ENCODE assay signal across 8 mouse cellular contexts in genomic region chr11:60536859-60537467, GRCm38 (mm10). TPM values are rescaled to one million over a fixed set of nuclear protein-coding genes. Genes with fewer than 3 reads are reported as not detected.
A peak's percentile ranks its signal among the peaks of the same experiment; 100 is the strongest.
DNase-seq lines count a peak whose midpoint lies in the region; ATAC-seq and TF ChIP-seq lines count a peak whose summit lies in the region.

No protein-coding gene starts in this region.

- H3K27me3 ChIP-seq in G1E (ENCODE audit: insufficient read depth, low read length): peaks cover 12% of the 10 kb centered on the region
- no peaks in the 10 kb centered on the region for H3K27me3 ChIP-seq in cerebellum, adult 2 months (ENCODE audit: control insufficient read depth, insufficient read depth, low read length)
- no peaks in the 10 kb centered on the region for H3K27me3 ChIP-seq in forebrain, postnatal 0 days (ENCODE audit: insufficient read depth, low read length)
- no peaks in the 10 kb centered on the region for H3K27me3 ChIP-seq in lung, embryonic 14.5 days (ENCODE audit: insufficient read depth, low read length)
- H3K27me3 ChIP-seq in thymus, adult 2 months (ENCODE audit: control insufficient read depth, insufficient read depth, low read length): no peaks in the 10 kb centered on the region

- peak; percentile 85 for DNase-seq in G1E (ENCODE audit: low spot score)
- DNase-seq in cerebellum, adult 2 months: peak; percentile 92 to 95
- peak; percentile 95 for DNase-seq in forebrain, postnatal 0 days
- DNase-seq in heart, postnatal 4 days: peak; percentile 94
- DNase-seq in layer of hippocampus, adult 9-10 months (ENCODE audit: low spot score): peak; percentile 79
- DNase-seq in lung, embryonic 14.5 days: peak; percentile 97
- peak; percentile 84 for DNase-seq in ovary, adult 18-20 months (ENCODE audit: low spot score)
- peak; percentile 90 for DNase-seq in thymus, adult 2 months

- peak overlapping the region; percentile 96 for H3K4me3 ChIP-seq in G1E (ENCODE audit: low read depth, low read length)
- H3K4me3 ChIP-seq in cerebellum, adult 2 months (replicated peaks; ENCODE audit: insufficient read depth, low read depth, low read length): peak overlapping the region; percentile 82
- peak overlapping the region; percentile 84 for H3K4me3 ChIP-seq in forebrain, postnatal 0 days (ENCODE audit: low read depth, low read length)
- peak overlapping the region; percentile 98 for H3K4me3 ChIP-seq in lung, embryonic 14.5 days (ENCODE audit: low read depth, low read length)
- peak overlapping the region; percentile 83 for H3K4me3 ChIP-seq in thymus, adult 2 months (ENCODE audit: control insufficient read depth, insufficient read depth, low read length)

- peak overlapping the region; percentile 77 for H3K9ac ChIP-seq in forebrain, postnatal 0 days
- H3K9ac ChIP-seq in lung, embryonic 14.5 days: peak overlapping the region; percentile 96

- peak overlapping the region; percentile 84 for H3K27ac ChIP-seq in cerebellum, adult 2 months (ENCODE audit: insufficient read depth, low read length)
- peak overlapping the region; percentile 98 for H3K27ac ChIP-seq in forebrain, postnatal 0 days (ENCODE audit: low read depth, low read length)
- H3K27ac ChIP-seq in lung, embryonic 14.5 days (ENCODE audit: low read depth): peak overlapping the region; percentile 100
- H3K27ac ChIP-seq in thymus, adult 2 months (ENCODE audit: control insufficient read depth, insufficient read depth, low read length): peak overlapping the region; percentile 79

- no peak for TF ChIP-seq CTCF in G1E (IDR thresholded peaks at IDR 0.05; ENCODE audit: low read depth, low read length)
- no peak; the same call in 1 of the 2 replicates for TF ChIP-seq CTCF in cerebellum, adult 2 months (IDR thresholded peaks at IDR 0.05; ENCODE audit: borderline replicate concordance, insufficient read depth, low read depth, low read length)
- peak; percentile 64 for TF ChIP-seq CTCF in forebrain, postnatal 0 days (IDR thresholded peaks at IDR 0.05; ENCODE audit: low read depth)
- TF ChIP-seq CTCF in lung, embryonic 14.5 days (IDR thresholded peaks at IDR 0.05; ENCODE audit: low read depth): peak; percentile 35
- 0 out of 2 replicates have a peak, but pooled peaks have one; percentile 51 for TF ChIP-seq CTCF in thymus, adult 2 months (IDR thresholded peaks at IDR 0.05; ENCODE audit: borderline replicate concordance, control insufficient read depth, extremely low read depth, insufficient read depth, low read length, poor library complexity)

- H3K36me3 ChIP-seq in G1E (replicated peaks): peaks cover 29% of the 10 kb centered on the region
- no peaks in the 10 kb centered on the region for H3K36me3 ChIP-seq in forebrain, postnatal 0 days (ENCODE audit: insufficient read depth)
- H3K36me3 ChIP-seq in lung, embryonic 14.5 days (ENCODE audit: insufficient read depth): peaks cover 28% of the 10 kb centered on the region
- H3K36me3 ChIP-seq in thymus, adult 2 months (ENCODE audit: control insufficient read depth, insufficient read depth, low read length): no peaks in the 10 kb centered on the region

- TF ChIP-seq POLR2A in cerebellum, adult 2 months (IDR thresholded peaks at IDR 0.05; ENCODE audit: borderline replicate concordance, insufficient read depth, low read length): peak; percentile 89
- TF ChIP-seq POLR2A in thymus, adult 2 months (IDR thresholded peaks at IDR 0.05; ENCODE audit: control insufficient read depth, extremely low read depth, insufficient read depth, low read length, poor library complexity): peak; percentile 65; the same call in 1 of the 2 replicates

- ATAC-seq in G1E (ENCODE audit: extremely low read depth, insufficient number of reproducible peaks, low FRiP score, poor library complexity, severe bottlenecking): no peak
- peak; percentile 79 for ATAC-seq in forebrain, postnatal 0 days
- peak; percentile 81 for ATAC-seq in lung, embryonic 14.5 days (ENCODE audit: insufficient read depth)

- H3K9me3 ChIP-seq in G1E (replicated peaks): no peaks in the 10 kb centered on the region
- no peaks in the 10 kb centered on the region for H3K9me3 ChIP-seq in forebrain, postnatal 0 days (ENCODE audit: low read length)
- no peaks in the 10 kb centered on the region for H3K9me3 ChIP-seq in lung, embryonic 14.5 days (ENCODE audit: low read depth, low read length)

- under 1% methylated on average over 37 of the region's 37 CpGs for WGBS in cerebellum, adult 2 months
- 1% methylated on average over 37 of the region's 37 CpGs for WGBS in forebrain, postnatal 0 days
- under 1% methylated on average over 37 of the region's 37 CpGs for WGBS in lung, embryonic 14.5 days
- under 1% methylated on average over 37 of the region's 37 CpGs for WGBS in thymus, adult 2 months

- peaks cover 38% of the 10 kb centered on the region for H3K4me1 ChIP-seq in G1E (ENCODE audit: insufficient read depth, low read depth, low read length)
- no peaks in the 10 kb centered on the region for H3K4me1 ChIP-seq in cerebellum, adult 2 months (ENCODE audit: control insufficient read depth, insufficient read depth, low read length)
- H3K4me1 ChIP-seq in forebrain, postnatal 0 days (ENCODE audit: insufficient read depth): peaks cover 18% of the 10 kb centered on the region
- H3K4me1 ChIP-seq in lung, embryonic 14.5 days (ENCODE audit: insufficient read depth): peaks cover 16% of the 10 kb centered on the region
- peaks cover 16% of the 10 kb centered on the region for H3K4me1 ChIP-seq in thymus, adult 2 months (replicated peaks; ENCODE audit: control insufficient read depth, insufficient read depth, low read length)

- peak overlapping the region; percentile 94 for H3K4me2 ChIP-seq in forebrain, postnatal 0 days (ENCODE audit: low read depth)
- peak overlapping the region; percentile 99 for H3K4me2 ChIP-seq in lung, embryonic 14.5 days

RNA-seq across cellular contexts. Expression of gene Alkbh5, which starts 0.8 kb away (rescaled TPM):
- total RNA-seq in G1E (2014; fragmentation: Nextera tagmentation) (97.2 and 109 TPM in 2 replicates), G1E (2017) (43.5 and 46.5 TPM in 2 replicates)
- polyA plus RNA-seq in G1E (2012): 33.8 and 39.3 TPM in 2 replicates
- 25.2 and 27.3 TPM in 2 replicates for polyA plus RNA-seq in cerebellum, adult 2 months (2012; rRNA removed)
- 28.3 and 32.8 TPM in 2 replicates for total RNA-seq in forebrain, postnatal 0 days (2014; rRNA removed)
- 14.2 and 21.8 TPM in 2 replicates for polyA plus RNA-seq in forebrain, postnatal 0 days (2015; fragmentation: Nextera tagmentation; extraction: Ambion mirVana)
- 10 to 100 TPM; 69.1 to 71.9 TPM for total RNA-seq in heart, postnatal 4 days (2021)
- 32.3 and 33.5 TPM in 2 replicates for polyA plus RNA-seq in lung, embryonic 14.5 days (2014; fragmentation: Nextera tagmentation; extraction: Ambion mirVana)
- 29.0 and 37.4 TPM in 2 replicates for polyA plus RNA-seq in thymus, adult 2 months (2012; rRNA removed)

Comparison
In these comparisons a context has a peak if more than half of its experiments do, and no peak if none do; other contexts are left out.
1. CTCF ChIP-seq: peak in forebrain, postnatal 0 days (single experiment), lung, embryonic 14.5 days (single experiment) and thymus, adult 2 months (single experiment); none in G1E (single experiment) and cerebellum, adult 2 months (single experiment).
2. Peak in every context shown above with its lines, with median percentiles within 50 percentile points of each other: DNase-seq, H3K4me3 ChIP-seq and H3K27ac ChIP-seq.